In genomic region chr19:29963598-29964092, GRCm38 (mm10) we compare ENCODE assay signal across 28 mouse cellular contexts. TPM values are rescaled to one million over a fixed set of nuclear protein-coding genes. Genes with fewer than 3 reads are reported as not detected.
"Had no signal": no experiment of that assay in that cellular context is flagged by ENCODE, and none has a peak within 500 bp of the region (broad histone marks: within the 10 kb centered on the region; RNA-seq: fewer than 3 reads in every experiment).

No protein-coding gene starts in this region.

- DNase-seq: forebrain, postnatal 0 days; gastrocnemius, postnatal 14 days; gastrocnemius, postnatal 36 days; heart, postnatal 14 days; heart, postnatal 36 days; kidney, adult 11 months; kidney, adult 2 months; kidney, adult 9 months; kidney, postnatal 14 days; kidney, postnatal 36 days; layer of hippocampus, adult 9-11 months had no signal

- H3K36me3 ChIP-seq: heart, embryonic 13.5 days; heart, embryonic 15.5 days; hindbrain, embryonic 13.5 days; hindbrain, embryonic 15.5 days; kidney, embryonic 15.5 days; limb, embryonic 10.5 days; limb, embryonic 12.5 days had no signal

- H3K27ac ChIP-seq: heart, embryonic 13.5 days; heart, embryonic 15.5 days; hindbrain, embryonic 13.5 days; hindbrain, embryonic 15.5 days; hindbrain, postnatal 0 days; kidney, embryonic 15.5 days; kidney, postnatal 0 days; left cerebral cortex, adult 2 months; limb, embryonic 10.5 days; limb, embryonic 12.5 days had no signal

- H3K4me2 ChIP-seq: heart, embryonic 11.5 days; heart, embryonic 13.5 days; heart, embryonic 15.5 days; hindbrain, embryonic 13.5 days; hindbrain, embryonic 15.5 days; kidney, embryonic 15.5 days; limb, embryonic 12.5 days had no signal

- H3K27me3 ChIP-seq: heart, embryonic 13.5 days; heart, embryonic 15.5 days; hindbrain, embryonic 13.5 days; hindbrain, embryonic 15.5 days; kidney, embryonic 15.5 days; limb, embryonic 12.5 days had no signal

- ATAC-seq: forebrain, postnatal 0 days; hindbrain, postnatal 0 days; intestine, embryonic 16.5 days had no signal

- H3K9ac ChIP-seq: forebrain, postnatal 0 days; heart, embryonic 13.5 days; heart, embryonic 15.5 days; hindbrain, embryonic 13.5 days; hindbrain, embryonic 15.5 days; kidney, embryonic 15.5 days; limb, embryonic 12.5 days had no signal

- H3K4me1 ChIP-seq: heart, embryonic 15.5 days; hindbrain, embryonic 13.5 days; hindbrain, embryonic 15.5 days; kidney, embryonic 15.5 days; limb, embryonic 10.5 days; limb, embryonic 12.5 days had no signal

- H3K4me3 ChIP-seq: heart, embryonic 13.5 days; heart, embryonic 15.5 days; hindbrain, embryonic 13.5 days; hindbrain, embryonic 15.5 days; kidney, embryonic 15.5 days; left cerebral cortex, adult 2 months; limb, embryonic 10.5 days; limb, embryonic 12.5 days had no signal

- H3K9me3 ChIP-seq: heart, embryonic 15.5 days; hindbrain, embryonic 15.5 days; limb, embryonic 10.5 days had no signal

RNA-seq across cellular contexts. Expression of gene Trpd52l3, which starts 39.9 kb away (rescaled TPM):
- polyA plus RNA-seq: forebrain, postnatal 0 days; heart, embryonic 11.5 days; heart, embryonic 13.5 days; heart, embryonic 15.5 days; heart, postnatal 0 days; hindbrain, embryonic 11.5 days; hindbrain, embryonic 13.5 days; hindbrain, embryonic 15.5 days; hindbrain, postnatal 0 days; intestine, embryonic 14.5 days; intestine, embryonic 16.5 days; kidney, adult 2 months; kidney, embryonic 15.5 days; kidney, postnatal 0 days; large intestine, adult 2 months; limb, embryonic 10.5 days; limb, embryonic 12.5 days; limb, embryonic 14.5 days had no signal
